Mouse (Mus musculus): ENCODE measurements at regions not wholly inside any gene's neighbourhood (a gene's known extent, or its start where the extent isn't known, plus 50 kb on each side); places are given as distances from the start of the nearest gene placed in this dataset.

DNA sequence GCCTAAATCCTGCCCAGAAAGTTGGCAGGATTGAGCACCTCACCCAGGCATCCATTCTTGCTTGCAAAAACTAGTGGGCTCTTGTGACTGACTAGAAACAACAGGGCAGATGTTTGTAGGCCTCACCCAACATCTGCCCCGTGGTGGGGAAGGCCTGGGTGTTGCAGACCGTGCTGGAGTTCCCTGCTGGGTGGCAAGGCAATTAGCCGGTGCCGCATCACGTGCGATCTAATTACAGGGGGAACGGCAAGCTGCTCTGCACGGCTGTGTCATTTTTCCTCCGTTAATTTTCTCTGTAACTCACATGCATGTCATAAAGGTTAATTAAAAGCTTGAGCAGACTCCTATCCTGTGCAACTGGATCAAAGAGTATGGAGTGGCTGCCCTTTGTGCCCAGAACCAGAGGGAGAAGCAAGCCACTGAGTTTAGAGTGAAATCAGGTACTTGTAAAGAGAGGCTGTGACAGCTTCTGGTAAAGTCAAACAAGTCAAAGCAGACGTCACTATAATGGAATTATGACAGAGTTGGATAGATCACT is 143.5 kb downstream of the Ets2 start:
- Histone ChIP-seq H3K4me3 (ENCODE audit: low read depth, low read length) (no peak overlapping the region), H3K36me3 (replicated peaks) (no peaks in the 10 kb centered on the region), H3K27me3 (ENCODE audit: insufficient read depth, low read length) (peaks cover 26% of the 10 kb centered on the region), H3K4me1 (ENCODE audit: insufficient read depth, low read depth, low read length) (no peaks in the 10 kb centered on the region), H3K9me3 (replicated peaks) (no peaks in the 10 kb centered on the region)
- DNase-seq (ENCODE audit: low spot score) (no peak), ATAC-seq (ENCODE audit: extremely low read depth, insufficient number of reproducible peaks, low FRiP score, poor library complexity, severe bottlenecking) (no peak)
- TF ChIP-seq GATA2 (IDR thresholded peaks at IDR 0.05; ENCODE audit: borderline replicate concordance, low read depth, low read length): no peak
- TF ChIP-seq CTCF (IDR thresholded peaks at IDR 0.05; ENCODE audit: low read depth, low read length): no peak
- TF ChIP-seq POLR2AphosphoS5 (IDR thresholded peaks at IDR 0.05; ENCODE audit: insufficient replicate concordance, low read depth, low read length): no peak
- no peak for TF ChIP-seq GATA1 (IDR thresholded peaks at IDR 0.05; ENCODE audit: borderline replicate concordance, low read length)
- no peak for TF ChIP-seq TAL1 (conservative IDR thresholded peaks at IDR 0.05; ENCODE audit: low read depth, low read length)

DNA sequence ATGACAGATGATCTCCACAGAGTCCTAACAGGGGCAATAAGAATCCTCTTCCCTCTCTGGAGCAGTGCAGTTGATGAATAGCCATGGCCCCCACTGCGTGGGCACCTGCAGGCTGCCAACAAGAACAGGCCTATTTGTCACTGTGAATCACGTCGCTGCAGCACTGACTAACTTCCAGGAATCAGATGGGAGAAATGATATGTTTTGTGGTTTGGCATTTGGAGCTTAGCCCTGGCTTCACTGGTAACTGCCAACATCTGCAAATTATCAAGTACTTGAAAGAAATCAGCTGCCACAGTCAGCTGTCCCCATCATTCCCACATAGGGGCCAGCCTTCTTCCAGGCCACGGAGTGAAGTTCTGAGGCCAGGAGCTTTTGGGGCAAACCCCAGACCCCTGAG is 142.8 kb downstream of the Ets2 start:
- Histone ChIP-seq H3K36me3 (replicated peaks) (no peaks in the 10 kb centered on the region), H3K27me3 (ENCODE audit: insufficient read depth, low read length) (peaks cover 26% of the 10 kb centered on the region), H3K4me1 (ENCODE audit: insufficient read depth, low read depth, low read length) (no peaks in the 10 kb centered on the region), H3K9me3 (replicated peaks) (no peaks in the 10 kb centered on the region), H3K4me3 (ENCODE audit: low read depth, low read length) (no peak overlapping the region)
- DNase-seq (ENCODE audit: low spot score) (no peak), ATAC-seq (ENCODE audit: extremely low read depth, insufficient number of reproducible peaks, low FRiP score, poor library complexity, severe bottlenecking) (no peak)
- TF ChIP-seq TAL1 (conservative IDR thresholded peaks at IDR 0.05; ENCODE audit: low read depth, low read length) (no peak), GATA1 (IDR thresholded peaks at IDR 0.05; ENCODE audit: borderline replicate concordance, low read length) (no peak), CTCF (IDR thresholded peaks at IDR 0.05; ENCODE audit: low read depth, low read length) (no peak), POLR2AphosphoS5 (IDR thresholded peaks at IDR 0.05; ENCODE audit: insufficient replicate concordance, low read depth, low read length) (no peak), GATA2 (IDR thresholded peaks at IDR 0.05; ENCODE audit: borderline replicate concordance, low read depth, low read length) (no peak)

GRCm38 (mm10) chr16:95842766-95843165 is 140.9 kb downstream of the Ets2 start:
- Histone ChIP-seq H3K27me3 (ENCODE audit: insufficient read depth, low read length) (peaks cover 22% of the 10 kb centered on the region), H3K36me3 (replicated peaks) (no peaks in the 10 kb centered on the region), H3K9me3 (replicated peaks) (no peaks in the 10 kb centered on the region), H3K4me3 (ENCODE audit: low read depth, low read length) (no peak overlapping the region), H3K4me1 (ENCODE audit: insufficient read depth, low read depth, low read length) (no peaks in the 10 kb centered on the region)
- ATAC-seq (ENCODE audit: extremely low read depth, insufficient number of reproducible peaks, low FRiP score, poor library complexity, severe bottlenecking) (no peak), DNase-seq (ENCODE audit: low spot score) (no peak)
- TF ChIP-seq GATA1 (IDR thresholded peaks at IDR 0.05; ENCODE audit: borderline replicate concordance, low read length): no peak
- TF ChIP-seq POLR2AphosphoS5 (IDR thresholded peaks at IDR 0.05; ENCODE audit: insufficient replicate concordance, low read depth, low read length): no peak
- TF ChIP-seq GATA2 (IDR thresholded peaks at IDR 0.05; ENCODE audit: borderline replicate concordance, low read depth, low read length): no peak
- no peak for TF ChIP-seq TAL1 (conservative IDR thresholded peaks at IDR 0.05; ENCODE audit: low read depth, low read length)
- no peak for TF ChIP-seq CTCF (IDR thresholded peaks at IDR 0.05; ENCODE audit: low read depth, low read length)

DNA sequence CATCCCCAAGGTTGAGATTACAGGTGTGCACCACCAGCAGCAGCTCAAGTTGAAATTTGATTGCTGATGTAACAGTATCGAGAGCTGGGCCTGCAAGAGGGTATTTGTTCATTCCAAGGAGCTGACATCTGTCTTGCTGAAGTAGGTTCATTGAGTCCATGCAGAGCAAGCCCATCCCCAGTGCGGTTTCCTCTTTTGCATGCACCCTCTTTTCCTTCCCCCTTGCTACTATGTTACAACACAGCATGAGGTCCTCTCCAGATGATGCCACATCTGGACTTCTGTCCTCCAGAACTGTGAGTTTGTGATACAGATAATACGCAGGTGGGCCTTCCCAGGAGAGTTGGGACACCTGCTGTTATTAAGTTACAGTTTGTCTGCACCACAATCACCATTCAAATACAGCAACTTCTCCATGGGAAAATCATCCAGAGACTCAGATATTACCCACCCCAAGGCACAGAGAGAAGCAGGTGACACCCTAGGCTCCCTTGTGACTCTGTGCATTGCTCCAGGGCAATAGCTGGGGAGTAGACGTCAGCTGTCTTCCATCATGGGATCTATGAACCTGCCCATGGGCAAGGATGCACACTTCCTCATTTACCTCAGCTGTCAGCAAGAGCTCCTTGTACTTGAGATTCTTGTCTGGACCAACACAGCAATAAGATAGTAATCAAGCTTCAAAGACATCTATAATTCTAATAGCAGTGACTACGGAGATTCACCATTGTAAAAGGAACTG is 137.8 kb downstream of the Ets2 start:
- Histone ChIP-seq H3K27me3 (ENCODE audit: insufficient read depth, low read length) (peaks cover 11% of the 10 kb centered on the region), H3K4me3 (ENCODE audit: low read depth, low read length) (no peak overlapping the region), H3K9me3 (replicated peaks) (no peaks in the 10 kb centered on the region), H3K36me3 (replicated peaks) (no peaks in the 10 kb centered on the region), H3K4me1 (ENCODE audit: insufficient read depth, low read depth, low read length) (no peaks in the 10 kb centered on the region)
- DNase-seq (ENCODE audit: low spot score) (no peak), ATAC-seq (ENCODE audit: extremely low read depth, insufficient number of reproducible peaks, low FRiP score, poor library complexity, severe bottlenecking) (no peak)
- TF ChIP-seq GATA2 (IDR thresholded peaks at IDR 0.05; ENCODE audit: borderline replicate concordance, low read depth, low read length): no peak
- TF ChIP-seq CTCF (IDR thresholded peaks at IDR 0.05; ENCODE audit: low read depth, low read length): no peak
- TF ChIP-seq GATA1 (IDR thresholded peaks at IDR 0.05; ENCODE audit: borderline replicate concordance, low read length): no peak
- TF ChIP-seq TAL1 (conservative IDR thresholded peaks at IDR 0.05; ENCODE audit: low read depth, low read length): no peak
- TF ChIP-seq POLR2AphosphoS5 (IDR thresholded peaks at IDR 0.05; ENCODE audit: insufficient replicate concordance, low read depth, low read length): no peak

DNA sequence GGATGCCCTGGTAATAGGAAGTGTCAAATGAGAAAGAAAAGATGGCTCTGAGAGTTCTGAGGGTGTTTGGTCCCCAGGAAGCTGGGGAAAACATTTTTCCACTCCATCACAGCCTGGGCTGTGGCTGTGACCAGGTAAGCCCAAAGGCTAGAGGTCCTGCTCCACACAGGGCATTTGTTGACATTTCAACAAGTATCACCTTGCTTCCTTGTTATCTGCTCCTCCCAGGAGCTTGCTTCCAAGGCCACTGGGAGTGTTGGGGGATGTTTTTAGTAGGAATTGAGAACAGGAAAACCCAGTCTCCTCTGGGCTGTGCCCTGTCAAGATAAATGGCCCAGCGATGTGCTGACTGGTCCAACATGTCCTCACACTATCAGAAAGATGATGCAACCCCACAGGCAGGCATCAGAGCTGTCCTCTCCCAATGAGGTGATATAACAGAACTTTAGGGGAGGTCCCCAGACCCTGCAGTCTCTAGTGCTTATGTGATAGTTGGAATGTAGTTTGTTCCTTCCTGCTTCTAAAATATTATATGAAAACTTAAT is 137.1 kb downstream of the Ets2 start:
- H3K27me3 ChIP-seq (ENCODE audit: insufficient read depth, low read length): peaks cover 10% of the 10 kb centered on the region
- TF ChIP-seq GATA2 (IDR thresholded peaks at IDR 0.05; ENCODE audit: borderline replicate concordance, low read depth, low read length) (no peak), CTCF (IDR thresholded peaks at IDR 0.05; ENCODE audit: low read depth, low read length) (no peak), TAL1 (conservative IDR thresholded peaks at IDR 0.05; ENCODE audit: low read depth, low read length) (no peak), POLR2AphosphoS5 (IDR thresholded peaks at IDR 0.05; ENCODE audit: insufficient replicate concordance, low read depth, low read length) (no peak)
- no peaks in the 10 kb centered on the region for H3K9me3 ChIP-seq (replicated peaks)
- no peak overlapping the region for H3K4me3 ChIP-seq (ENCODE audit: low read depth, low read length)
- no peaks in the 10 kb centered on the region for H3K4me1 ChIP-seq (ENCODE audit: insufficient read depth, low read depth, low read length)
- no peak for ATAC-seq (ENCODE audit: extremely low read depth, insufficient number of reproducible peaks, low FRiP score, poor library complexity, severe bottlenecking)
- no peaks in the 10 kb centered on the region for H3K36me3 ChIP-seq (replicated peaks)
- DNase-seq (ENCODE audit: low spot score): no peak

DNA sequence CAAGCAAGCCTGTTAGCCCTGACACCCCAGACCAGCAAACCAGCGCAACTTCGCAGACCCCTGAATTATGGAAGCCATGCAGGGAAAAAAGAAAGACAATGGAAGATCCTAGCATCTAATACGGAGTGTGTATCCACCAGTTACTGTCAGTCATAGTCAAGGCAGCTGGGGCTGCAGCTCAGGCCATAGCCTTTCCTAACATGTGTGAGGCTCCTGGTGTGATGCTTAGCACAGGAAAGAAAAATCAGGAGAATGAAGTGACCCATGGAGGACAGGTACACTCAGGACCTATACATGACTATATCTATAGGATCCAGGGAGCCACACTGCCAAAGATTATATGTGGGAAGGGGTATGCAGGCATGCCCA is 136.6 kb downstream of the Ets2 start:
- Histone ChIP-seq H3K4me1 (ENCODE audit: insufficient read depth, low read depth, low read length) (no peaks in the 10 kb centered on the region), H3K9me3 (replicated peaks) (no peaks in the 10 kb centered on the region), H3K27me3 (ENCODE audit: insufficient read depth, low read length) (peaks cover 13% of the 10 kb centered on the region), H3K4me3 (ENCODE audit: low read depth, low read length) (no peak overlapping the region), H3K36me3 (replicated peaks) (no peaks in the 10 kb centered on the region)
- DNase-seq (ENCODE audit: low spot score) (no peak), ATAC-seq (ENCODE audit: extremely low read depth, insufficient number of reproducible peaks, low FRiP score, poor library complexity, severe bottlenecking) (no peak)
- TF ChIP-seq GATA2 (IDR thresholded peaks at IDR 0.05; ENCODE audit: borderline replicate concordance, low read depth, low read length) (no peak), CTCF (IDR thresholded peaks at IDR 0.05; ENCODE audit: low read depth, low read length) (no peak), GATA1 (IDR thresholded peaks at IDR 0.05; ENCODE audit: borderline replicate concordance, low read length) (no peak), POLR2AphosphoS5 (IDR thresholded peaks at IDR 0.05; ENCODE audit: insufficient replicate concordance, low read depth, low read length) (no peak), TAL1 (conservative IDR thresholded peaks at IDR 0.05; ENCODE audit: low read depth, low read length) (no peak)

Measured in G1E (cell line).